Mouse (Mus musculus): ENCODE measurements around the gene Polr2e. TPM values are rescaled to one million over a fixed set of nuclear protein-coding genes. Genes with fewer than 3 reads are reported as not detected.

Polr2e gene
- polyA plus RNA-seq, 1 experiment from 2014 or later: 141 TPM

DNA sequence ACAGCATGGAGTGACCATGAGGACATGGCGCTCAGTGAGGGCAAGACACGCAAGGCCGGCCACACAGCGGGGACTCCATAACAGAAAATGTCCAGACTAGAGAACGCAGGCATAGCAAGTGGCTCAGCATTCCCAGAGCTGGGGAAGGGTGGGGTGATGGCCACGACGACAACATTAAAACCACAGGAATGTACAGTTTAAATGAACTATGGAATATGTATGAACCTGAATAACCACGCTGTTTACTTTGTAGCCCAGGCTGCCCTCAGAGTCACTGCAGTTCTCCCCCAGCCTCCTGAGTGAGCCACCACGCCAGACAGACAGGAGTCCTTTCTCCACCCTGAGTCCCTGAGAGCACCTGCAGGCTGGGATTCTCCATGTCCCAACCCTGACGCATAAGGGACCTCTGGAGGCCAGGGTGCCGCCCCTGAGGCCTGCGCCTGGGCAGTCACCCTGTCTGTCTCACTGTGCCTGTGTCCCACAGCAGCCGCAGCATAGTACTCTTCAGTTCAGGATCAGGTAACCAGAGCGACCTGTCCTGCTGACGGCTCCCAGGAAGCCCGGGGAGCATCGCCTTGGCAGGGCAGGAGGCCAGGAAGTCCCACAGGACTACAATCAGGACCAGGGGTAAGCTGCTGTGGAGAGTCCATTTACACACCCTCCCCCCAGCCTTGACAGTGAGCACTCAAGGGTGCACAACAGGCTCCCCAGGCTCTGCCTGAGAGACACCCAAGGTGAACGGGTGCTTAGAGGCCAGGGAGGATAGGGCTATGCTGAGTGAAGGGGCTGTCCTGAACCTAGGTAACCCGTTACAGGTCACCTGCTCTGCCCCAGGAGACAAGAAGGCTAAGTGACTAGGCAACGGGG, 33.3 kb upstream of the Polr2e start:
- Histone ChIP-seq H3K4me1 (replicated peaks) (peaks cover 21% of the 10 kb centered on the region), H3K36me3 (peaks cover 9% of the 10 kb centered on the region; the same call in 1 of the 2 replicates), H3K9me3 (no peaks in the 10 kb centered on the region), H3K4me3 (no peak overlapping the region), H3K27me3 (no peaks in the 10 kb centered on the region), H3K27ac (replicated peaks) (no peak overlapping the region), H3K4me2 (no peak overlapping the region), H3K9ac (no peak overlapping the region)
- no peak for ATAC-seq (ENCODE audit: low read depth)
- 84% methylated on average over 20 of the region's 20 CpGs for WGBS

DNA sequence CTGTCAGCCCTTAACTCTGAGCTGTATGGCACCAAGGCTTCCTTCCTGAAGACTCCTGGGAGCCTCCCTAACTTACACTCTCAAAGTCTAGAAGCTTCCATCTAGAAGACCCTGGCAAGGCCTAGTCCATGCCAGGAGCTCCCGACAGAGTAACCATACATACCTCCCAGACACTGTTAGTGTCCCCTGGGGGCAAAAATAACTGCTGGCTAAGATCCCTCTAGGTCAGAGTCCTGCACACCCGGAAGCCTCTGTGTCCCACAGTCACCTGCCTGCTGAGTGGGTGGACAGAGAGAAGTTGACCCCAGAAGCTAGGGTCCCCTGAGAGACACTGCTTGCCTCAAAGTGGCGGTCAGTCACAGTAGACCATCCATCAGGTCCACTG, 31.9 kb upstream of the Polr2e start:
- Histone ChIP-seq H3K27me3 (no peaks in the 10 kb centered on the region), H3K9ac (0 out of 2 replicates have a peak overlapping the region, but pooled peaks have one; percentile 2), H3K36me3 (peaks cover 9% of the 10 kb centered on the region), H3K4me1 (replicated peaks) (peaks cover 21% of the 10 kb centered on the region), H3K27ac (replicated peaks) (0 out of 2 replicates have a peak overlapping the region, but pooled peaks have one; percentile 15), H3K4me2 (no peak overlapping the region), H3K4me3 (no peak overlapping the region), H3K9me3 (no peaks in the 10 kb centered on the region)
- no peak for ATAC-seq (ENCODE audit: low read depth)
- WGBS: 81% methylated on average over 3 of the region's 3 CpGs

DNA sequence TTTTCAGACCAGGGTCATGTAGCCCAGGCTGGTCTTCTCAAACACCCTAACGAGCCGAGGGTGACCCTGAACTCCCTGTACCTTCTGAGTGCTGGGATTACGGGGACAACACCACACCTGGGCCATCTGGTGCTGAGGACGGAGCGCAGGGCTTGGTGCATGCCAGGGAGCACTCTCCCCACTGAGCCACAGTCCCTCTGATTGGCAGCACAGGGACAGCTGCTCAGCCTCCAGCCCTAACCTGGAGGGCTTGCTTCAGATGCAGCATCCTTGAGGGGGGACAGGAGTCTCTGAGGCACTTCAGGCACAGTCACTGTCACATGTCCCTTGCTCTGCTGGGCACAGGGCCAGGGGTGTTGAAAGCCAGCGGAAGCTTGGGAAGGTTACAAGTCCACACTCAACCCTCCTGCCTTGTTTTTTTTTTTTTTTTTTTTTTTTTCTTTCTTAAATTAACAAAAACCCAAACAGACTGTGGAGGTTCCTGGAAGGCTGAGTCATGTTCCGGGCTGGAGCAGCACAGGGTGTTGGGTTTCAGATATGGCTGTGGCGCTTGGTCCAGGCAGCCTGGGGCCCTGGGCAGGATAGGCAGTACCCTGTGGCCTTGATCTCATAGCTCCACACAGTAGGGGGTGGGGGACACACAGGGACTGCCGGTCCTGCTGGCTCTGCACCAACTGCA, 31.4 kb upstream of the Polr2e start:
- H3K36me3 ChIP-seq: peaks cover 14% of the 10 kb centered on the region
- WGBS: 72% methylated on average over 9 of the region's 9 CpGs
- 0 out of 2 replicates have a peak, but pooled peaks have one; percentile 17 for ATAC-seq (ENCODE audit: low read depth)
- H3K27ac ChIP-seq (replicated peaks): 0 out of 2 replicates have a peak overlapping the region, but pooled peaks have one; percentile 15
- 0 out of 2 replicates have a peak overlapping the region, but pooled peaks have one; percentile 2 for H3K9ac ChIP-seq
- H3K4me3 ChIP-seq: no peak overlapping the region
- peaks cover 21% of the 10 kb centered on the region for H3K4me1 ChIP-seq (replicated peaks)
- no peaks in the 10 kb centered on the region for H3K9me3 ChIP-seq
- no peak overlapping the region for H3K4me2 ChIP-seq
- H3K27me3 ChIP-seq: no peaks in the 10 kb centered on the region

DNA sequence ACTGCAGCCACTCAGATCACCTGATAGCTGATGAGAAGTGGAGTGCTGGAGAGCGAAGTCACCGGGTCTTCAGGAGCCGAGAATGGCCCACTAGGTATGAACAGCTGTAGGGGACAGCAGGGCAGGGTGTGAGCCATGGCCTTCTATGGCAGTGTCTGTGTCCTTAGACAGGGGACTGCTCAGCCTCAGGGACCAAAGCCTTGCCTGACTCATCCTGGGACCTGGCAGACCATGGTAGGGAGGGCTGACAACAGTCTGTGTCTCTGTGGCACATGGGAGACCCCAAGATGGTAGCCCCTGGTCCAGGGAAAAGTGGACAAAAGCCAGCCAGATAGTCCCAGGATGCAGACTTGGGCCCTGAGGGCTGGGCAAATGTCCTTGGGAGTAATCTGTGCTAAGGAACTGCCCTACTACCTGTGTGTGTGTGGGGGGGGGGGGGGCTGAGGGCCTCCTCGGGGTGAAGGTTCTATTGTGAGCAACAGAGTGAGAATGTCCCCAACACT, 30.4 kb upstream of the Polr2e start:
- Histone ChIP-seq H3K27me3 (no peaks in the 10 kb centered on the region), H3K4me3 (no peak overlapping the region), H3K4me1 (replicated peaks) (peaks cover 14% of the 10 kb centered on the region), H3K36me3 (peaks cover 18% of the 10 kb centered on the region), H3K27ac (replicated peaks) (no peak overlapping the region), H3K9ac (no peak overlapping the region), H3K4me2 (no peak overlapping the region), H3K9me3 (no peaks in the 10 kb centered on the region)
- WGBS: 95% methylated on average over 4 of the region's 4 CpGs
- ATAC-seq (ENCODE audit: low read depth): no peak

DNA sequence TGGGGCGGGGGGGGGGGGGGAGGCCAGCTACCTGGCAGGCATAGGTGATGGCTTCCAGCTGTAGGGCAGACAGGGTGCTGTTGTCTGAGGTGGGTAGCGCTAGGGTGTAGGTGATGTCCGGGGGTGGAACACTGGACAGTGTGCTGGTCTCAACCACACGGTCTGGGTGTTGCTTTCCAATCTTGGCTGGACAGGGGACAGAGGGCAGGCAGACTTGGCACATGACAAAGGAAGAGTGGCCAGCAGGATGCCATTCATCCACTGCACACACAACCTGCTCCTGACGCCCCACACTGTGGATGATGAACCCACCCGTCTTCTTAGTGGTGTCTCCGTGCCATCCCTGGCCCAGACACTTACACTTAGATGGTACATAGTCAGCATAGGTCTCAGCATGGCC, 29.7 kb upstream of the Polr2e start:
- peaks cover 26% of the 10 kb centered on the region for H3K36me3 ChIP-seq
- H3K4me3 ChIP-seq: no peak overlapping the region
- 92% methylated on average over 6 of the region's 7 CpGs for WGBS
- no peaks in the 10 kb centered on the region for H3K27me3 ChIP-seq
- no peaks in the 10 kb centered on the region for H3K9me3 ChIP-seq
- no peak for ATAC-seq (ENCODE audit: low read depth)
- no peak overlapping the region for H3K4me2 ChIP-seq
- no peak overlapping the region for H3K9ac ChIP-seq
- H3K27ac ChIP-seq (replicated peaks): no peak overlapping the region
- H3K4me1 ChIP-seq (replicated peaks): peaks cover 13% of the 10 kb centered on the region

DNA sequence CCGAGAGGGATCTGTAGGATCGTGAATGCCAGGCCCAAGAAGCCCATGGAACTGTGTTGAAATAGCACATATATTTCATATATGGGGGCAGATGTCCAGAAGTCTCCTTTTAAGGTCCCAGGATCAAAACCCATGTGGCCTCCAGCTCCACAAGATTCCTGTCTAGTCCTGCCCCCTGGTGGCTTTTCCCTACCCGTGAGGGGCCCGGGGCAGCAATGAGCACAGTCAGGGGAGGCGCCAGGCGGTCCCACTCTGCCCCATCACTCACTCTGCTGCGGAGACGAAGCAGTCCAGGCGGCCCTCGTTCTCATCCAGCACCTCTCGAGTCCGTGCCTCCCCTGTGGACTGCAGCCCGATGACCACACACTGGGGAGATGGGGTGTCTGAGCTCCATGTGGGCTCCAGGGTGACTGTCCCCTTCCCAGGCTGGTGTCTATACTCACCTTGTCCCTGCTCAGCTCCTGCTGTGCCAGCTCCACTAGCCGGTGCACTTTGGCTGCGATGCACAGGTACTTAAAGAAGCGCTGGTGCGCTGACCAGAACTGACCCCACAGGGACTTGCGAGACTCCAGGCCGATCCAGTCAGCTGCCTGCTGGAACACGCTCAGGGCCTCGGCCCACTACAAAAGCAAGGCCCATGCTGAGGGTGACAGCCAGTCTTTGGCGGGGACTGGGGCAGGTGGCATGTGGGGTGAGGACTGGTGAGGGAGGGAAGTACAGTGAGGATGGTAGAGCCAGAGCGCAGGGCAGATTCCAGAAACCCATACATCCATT, 24.5 kb upstream of the Polr2e start:
- H3K9me3 ChIP-seq: no peaks in the 10 kb centered on the region
- no peak overlapping the region for H3K4me2 ChIP-seq
- peak overlapping the region; percentile 43; the same call in 1 of the 2 replicates for H3K9ac ChIP-seq
- H3K4me1 ChIP-seq (replicated peaks): peaks cover 18% of the 10 kb centered on the region; the same call in 1 of the 2 replicates
- H3K36me3 ChIP-seq: peaks cover 70% of the 10 kb centered on the region
- 0 out of 2 replicates have a peak, but pooled peaks have one; percentile 34 for ATAC-seq (ENCODE audit: low read depth)
- no peaks in the 10 kb centered on the region for H3K27me3 ChIP-seq
- peak overlapping the region; percentile 57 for H3K27ac ChIP-seq (replicated peaks)
- 71% methylated on average over 23 of the region's 23 CpGs for WGBS
- no peak overlapping the region for H3K4me3 ChIP-seq

DNA sequence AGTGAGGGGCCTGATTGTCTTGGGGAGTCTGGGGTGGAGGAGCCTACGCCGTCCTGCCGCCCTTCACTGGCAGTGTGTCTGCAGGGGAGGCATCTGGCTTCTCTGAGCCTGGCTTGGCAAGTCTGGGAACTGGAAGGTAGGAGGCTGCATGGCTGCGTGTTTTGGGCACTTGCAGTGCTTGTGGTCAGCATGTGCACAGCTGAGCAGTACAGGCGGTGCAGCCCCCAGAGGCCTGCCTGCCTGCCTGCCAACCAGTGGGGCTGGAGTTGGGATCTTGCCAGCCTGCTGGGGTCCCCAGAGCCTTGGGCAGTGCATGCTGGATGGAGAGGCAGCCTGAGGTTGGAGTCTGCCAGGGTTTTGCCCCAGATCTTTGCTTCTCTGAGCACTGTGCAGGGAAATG, 23.5 kb upstream of the Polr2e start:
- ATAC-seq (ENCODE audit: low read depth): peak; percentile 30; the same call in 1 of the 2 replicates
- WGBS: 76% methylated on average over 5 of the region's 5 CpGs
- H3K4me3 ChIP-seq: no peak overlapping the region
- peak overlapping the region; percentile 57 for H3K27ac ChIP-seq (replicated peaks)
- H3K9me3 ChIP-seq: no peaks in the 10 kb centered on the region
- no peaks in the 10 kb centered on the region for H3K27me3 ChIP-seq
- peak overlapping the region; percentile 43; the same call in 1 of the 2 replicates for H3K9ac ChIP-seq
- H3K4me2 ChIP-seq: no peak overlapping the region
- peaks cover 18% of the 10 kb centered on the region; the same call in 1 of the 2 replicates for H3K4me1 ChIP-seq (replicated peaks)
- H3K36me3 ChIP-seq: peaks cover 79% of the 10 kb centered on the region

DNA sequence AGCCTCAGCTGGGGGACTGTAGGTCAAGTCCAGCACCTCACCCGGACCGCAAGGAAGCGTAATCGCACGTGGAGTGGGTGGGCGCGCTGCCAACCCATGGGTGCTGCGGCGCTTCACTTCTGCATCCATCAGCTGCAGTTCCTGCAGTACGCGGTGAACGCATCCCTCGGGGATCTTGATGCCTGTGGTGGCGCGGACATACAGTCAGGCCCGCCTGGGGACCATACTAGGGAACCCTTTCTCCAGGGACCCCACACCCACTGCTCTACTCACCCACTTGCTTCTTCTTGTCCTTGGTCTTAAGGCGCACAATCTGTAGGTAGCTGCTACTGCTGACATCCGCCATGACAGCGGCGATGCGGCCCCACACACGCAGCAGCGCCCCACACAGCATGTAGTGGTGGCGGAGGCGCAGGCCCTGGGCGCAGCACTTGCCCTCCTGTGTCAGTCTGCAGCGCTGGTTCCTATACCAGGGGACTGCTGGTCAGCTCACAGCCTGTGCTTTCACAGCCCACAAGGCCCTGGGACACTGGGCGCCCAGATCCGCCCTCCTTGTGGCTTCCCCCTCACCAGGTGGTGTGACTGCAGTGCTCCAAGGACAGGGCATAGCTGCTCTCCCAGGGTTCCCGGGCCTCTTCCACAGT, 18.2 kb upstream of the Polr2e start:
- Histone ChIP-seq H3K4me1 (replicated peaks) (peaks cover 27% of the 10 kb centered on the region), H3K9ac (0 out of 2 replicates have a peak overlapping the region, but pooled peaks have one; percentile 36), H3K36me3 (peaks cover 68% of the 10 kb centered on the region), H3K4me3 (no peak overlapping the region), H3K27me3 (no peaks in the 10 kb centered on the region), H3K9me3 (no peaks in the 10 kb centered on the region), H3K4me2 (no peak overlapping the region), H3K27ac (replicated peaks) (no peak overlapping the region)
- 77% methylated on average over 30 of the region's 30 CpGs for WGBS
- no peak for ATAC-seq (ENCODE audit: low read depth)

DNA sequence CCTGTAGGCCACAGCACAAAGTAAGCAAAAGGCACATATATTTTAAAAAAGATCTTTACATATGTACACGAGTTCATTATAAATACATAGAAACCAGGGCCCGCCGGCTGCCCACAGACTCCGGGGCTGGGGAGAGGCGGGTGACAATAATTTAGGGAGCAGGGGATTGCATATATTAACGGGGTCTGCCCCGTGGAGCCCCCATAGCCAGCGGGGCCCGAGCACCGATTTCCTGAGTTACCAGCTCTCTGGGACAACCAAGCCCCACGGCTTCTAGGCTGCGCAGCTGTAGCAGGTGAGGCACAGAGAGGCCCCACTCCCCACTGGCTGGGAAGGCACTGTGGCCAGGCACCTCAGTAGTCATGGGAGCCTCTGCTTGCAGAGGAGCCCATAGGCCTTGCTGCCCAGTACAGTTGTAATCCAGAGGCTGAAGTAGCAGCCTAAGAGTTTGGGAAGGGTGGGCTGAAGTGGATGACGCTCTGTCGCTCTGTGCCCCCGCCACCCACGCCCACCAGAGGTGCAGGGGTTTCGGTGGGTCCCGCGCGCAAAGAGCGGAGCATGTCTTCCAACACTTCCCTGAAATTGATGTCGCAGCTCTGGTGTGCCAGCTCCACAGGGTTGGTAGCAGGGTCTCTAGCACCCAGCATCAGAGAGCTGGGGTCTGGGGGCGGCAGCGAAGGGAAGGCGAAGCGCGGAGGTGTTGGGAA, 17.5 kb upstream of the Polr2e start:
- peaks cover 61% of the 10 kb centered on the region for H3K36me3 ChIP-seq

DNA sequence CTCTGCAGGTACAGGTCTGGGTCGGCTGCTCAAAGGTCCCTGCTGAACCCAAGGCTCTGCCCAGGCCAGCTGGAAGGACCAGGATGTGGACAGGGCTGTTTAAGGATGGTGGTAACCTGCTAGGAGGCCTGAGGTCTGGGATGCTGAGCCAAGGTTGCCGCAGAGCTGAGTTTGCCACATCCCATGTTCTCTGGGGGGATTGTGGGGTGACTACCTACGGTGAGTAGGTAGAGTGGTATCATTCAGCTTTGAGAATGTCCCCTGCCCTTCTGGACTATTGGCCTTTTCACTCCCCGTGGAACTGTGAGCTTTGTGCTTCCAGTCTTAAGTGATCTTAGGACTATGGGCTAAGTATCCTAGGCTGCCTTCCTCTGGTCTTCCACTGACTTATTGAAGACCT, 16.9 kb upstream of the Polr2e start:
- no peak for ATAC-seq (ENCODE audit: low read depth)
- WGBS: 94% methylated on average over 4 of the region's 4 CpGs
- Histone ChIP-seq H3K4me1 (replicated peaks) (peaks cover 26% of the 10 kb centered on the region), H3K4me3 (no peak overlapping the region), H3K9me3 (no peaks in the 10 kb centered on the region), H3K36me3 (peaks cover 56% of the 10 kb centered on the region), H3K27me3 (no peaks in the 10 kb centered on the region), H3K4me2 (no peak overlapping the region), H3K27ac (replicated peaks) (no peak overlapping the region), H3K9ac (no peak overlapping the region)

More for the DNA sequence above, 17.5 kb upstream of the Polr2e start:
- Histone ChIP-seq H3K9me3 (no peaks in the 10 kb centered on the region), H3K9ac (0 out of 2 replicates have a peak overlapping the region, but pooled peaks have one; percentile 8), H3K4me3 (no peak overlapping the region), H3K4me2 (no peak overlapping the region), H3K4me1 (replicated peaks) (peaks cover 26% of the 10 kb centered on the region), H3K27me3 (no peaks in the 10 kb centered on the region), H3K27ac (replicated peaks) (no peak overlapping the region)
- 90% methylated on average over 27 of the region's 27 CpGs for WGBS
- no peak for ATAC-seq (ENCODE audit: low read depth)
